Mouse (Mus musculus) lung, embryonic 15.5 days (tissue): ENCODE data around the gene Ghr. TPM values are rescaled to one million over a fixed set of nuclear protein-coding genes. Genes with fewer than 3 reads are reported as not detected.

Experiments
- ATAC-seq: fragments of 200-750 bp; cut with Nextera tagmentation; 2 replicates; pipeline ENCODE4 v1.8.0; 2017; ENCODE audit warnings: moderate number of reproducible peaks, borderline replicate concordance; ENCODE audit not compliant: low FRiP score, low TSS enrichment; ENCODE audit errors: extremely low read depth
- H3K27ac ChIP-seq: fragments of 300-500 bp; sonication (generic); 2 replicates; pipeline ENCODE4 v1.5.1; 2015; ENCODE audit warnings: moderate library complexity, mild to moderate bottlenecking, inconsistent platforms
- H3K27me3 ChIP-seq: fragments of 300-500 bp; sonication (generic); 2 replicates; pipeline ENCODE4 v1.6.1; 2015; ENCODE audit warnings: inconsistent platforms
- H3K36me3 ChIP-seq: fragments of 300-500 bp; sonication (generic); 2 replicates; pipeline ENCODE4 v1.6.1; 2015; ENCODE audit warnings: inconsistent platforms
- H3K4me1 ChIP-seq: fragments of 300-500 bp; sonication (generic); 2 replicates; pipeline ENCODE4 v1.6.1; 2015; ENCODE audit warnings: inconsistent platforms
- H3K4me2 ChIP-seq: fragments of 300-500 bp; sonication (generic); 2 replicates; pipeline ENCODE4 v1.6.1; 2015; ENCODE audit warnings: inconsistent platforms, mild to moderate bottlenecking, moderate library complexity
- H3K4me3 ChIP-seq: fragments of 300-500 bp; sonication (generic); 2 replicates; pipeline ENCODE4 v1.5.1; 2015; ENCODE audit warnings: mild to moderate bottlenecking, inconsistent platforms
- H3K9ac ChIP-seq: fragments of 300-500 bp; sonication (generic); 2 replicates; pipeline ENCODE4 v1.6.1; 2015; ENCODE audit warnings: inconsistent platforms
- H3K9me3 ChIP-seq: fragments of 300-500 bp; sonication (generic); 2 replicates; pipeline ENCODE4 v1.6.1; 2016; ENCODE audit warnings: inconsistent platforms
- WGBS: fragments of 180-500 bp; shearing (Covaris S2); methylation state at CpG from one replicate; pipeline ENCODE4 v1.1.7; 2015; 5-methylcytosine and 5-hydroxymethylcytosine counted together
- polyA plus RNA-seq: library from polyadenylated mRNA; unstranded; fragments of >200 nt; fragmentation: Nextera tagmentation; extraction: Ambion mirVana; gene quantifications from 2 replicates; pipeline ENCODE4 v1.2.1, GENCODE M21; 2015

Ghr gene
- polyA plus RNA-seq, 1 experiment from 2014 or later: 100 TPM

- Histone ChIP-seq H3K27ac (peak overlapping the region; percentile 98), H3K9me3 (no peaks in the 10 kb centered on the region), H3K36me3 (no peaks in the 10 kb centered on the region), H3K27me3 (no peaks in the 10 kb centered on the region), H3K4me3 (peak overlapping the region; percentile 61), H3K9ac (peak overlapping the region; percentile 73), H3K4me2 (peak overlapping the region; percentile 60), H3K4me1 (peaks cover 24% of the 10 kb centered on the region)
- 12% methylated on average over 3 of the region's 3 CpGs for WGBS
- no peak for ATAC-seq
Measured at GRCm38 (mm10) chr15:3581337-3581736, 2.0 kb downstream of the Ghr start.

GRCm38 (mm10) chr15:3580216-3580615 is 3.1 kb downstream of the Ghr start:
- H3K4me3 ChIP-seq: peak overlapping the region; percentile 37
- 20% methylated on average over 2 of the region's 2 CpGs for WGBS
- H3K36me3 ChIP-seq: no peaks in the 10 kb centered on the region
- no peak overlapping the region for H3K9ac ChIP-seq
- H3K27ac ChIP-seq: peak overlapping the region; percentile 53
- peak; percentile 89 for ATAC-seq
- H3K9me3 ChIP-seq: no peaks in the 10 kb centered on the region
- H3K4me2 ChIP-seq: peak overlapping the region; percentile 51
- H3K27me3 ChIP-seq: no peaks in the 10 kb centered on the region
- H3K4me1 ChIP-seq: peaks cover 24% of the 10 kb centered on the region

- no peak overlapping the region for H3K4me2 ChIP-seq
- WGBS: 65% methylated on average over 5 of the region's 5 CpGs
- ATAC-seq: no peak
- no peaks in the 10 kb centered on the region for H3K9me3 ChIP-seq
- peaks cover 19% of the 10 kb centered on the region for H3K4me1 ChIP-seq
- H3K4me3 ChIP-seq: no peak overlapping the region
- H3K27ac ChIP-seq: no peak overlapping the region
- H3K9ac ChIP-seq: no peak overlapping the region
- no peaks in the 10 kb centered on the region for H3K36me3 ChIP-seq
- H3K27me3 ChIP-seq: no peaks in the 10 kb centered on the region
Measured at GRCm38 (mm10) chr15:3578286-3578980, 4.9 kb downstream of the Ghr start.

- Histone ChIP-seq H3K4me1 (peaks cover 23% of the 10 kb centered on the region), H3K9me3 (no peaks in the 10 kb centered on the region), H3K4me3 (no peak overlapping the region), H3K36me3 (no peaks in the 10 kb centered on the region), H3K27me3 (no peaks in the 10 kb centered on the region), H3K4me2 (no peak overlapping the region), H3K27ac (0 out of 2 replicates have a peak overlapping the region, but pooled peaks have one; percentile 3), H3K9ac (no peak overlapping the region)
- 76% methylated on average over 2 of the region's 2 CpGs for WGBS
- ATAC-seq: no peak
Measured at GRCm38 (mm10) chr15:3569178-3569903, 14.0 kb downstream of the Ghr start.

GRCm38 (mm10) chr15:3564570-3564969 is 18.7 kb downstream of the Ghr start:
- no peak overlapping the region; the same call in 1 of the 2 replicates for H3K27ac ChIP-seq
- no peak overlapping the region for H3K9ac ChIP-seq
- ATAC-seq: peak; percentile 31; the same call in 1 of the 2 replicates
- no peaks in the 10 kb centered on the region for H3K27me3 ChIP-seq
- WGBS: 30% methylated on average over 4 of the region's 4 CpGs
- H3K4me3 ChIP-seq: no peak overlapping the region
- peaks cover 29% of the 10 kb centered on the region for H3K4me1 ChIP-seq
- H3K36me3 ChIP-seq: no peaks in the 10 kb centered on the region
- H3K4me2 ChIP-seq: no peak overlapping the region
- no peaks in the 10 kb centered on the region for H3K9me3 ChIP-seq

GRCm38 (mm10) chr15:3563929-3564516 is 19.3 kb downstream of the Ghr start:
- Histone ChIP-seq H3K9ac (no peak overlapping the region), H3K27ac (no peak overlapping the region), H3K9me3 (no peaks in the 10 kb centered on the region), H3K4me2 (no peak overlapping the region), H3K4me1 (peaks cover 27% of the 10 kb centered on the region), H3K4me3 (no peak overlapping the region), H3K36me3 (no peaks in the 10 kb centered on the region), H3K27me3 (no peaks in the 10 kb centered on the region)
- ATAC-seq: peak; percentile 80; the same call in 1 of the 2 replicates
- WGBS: 42% methylated on average over 7 of the region's 7 CpGs

- no peak overlapping the region for H3K9ac ChIP-seq
- H3K4me1 ChIP-seq: peaks cover 24% of the 10 kb centered on the region
- ATAC-seq: no peak
- H3K27me3 ChIP-seq: no peaks in the 10 kb centered on the region
- WGBS: 88% methylated on average over 1 of the region's 1 CpGs
- no peaks in the 10 kb centered on the region for H3K9me3 ChIP-seq
- H3K4me2 ChIP-seq: no peak overlapping the region
- H3K4me3 ChIP-seq: no peak overlapping the region
- no peak overlapping the region for H3K27ac ChIP-seq
- no peaks in the 10 kb centered on the region for H3K36me3 ChIP-seq
Measured at GRCm38 (mm10) chr15:3563473-3563872, 19.8 kb downstream of the Ghr start.

- Histone ChIP-seq H3K27ac (no peak overlapping the region), H3K4me3 (no peak overlapping the region), H3K36me3 (peaks cover 3% of the 10 kb centered on the region; the same call in 1 of the 2 replicates), H3K27me3 (no peaks in the 10 kb centered on the region), H3K4me1 (peaks cover 1% of the 10 kb centered on the region; the same call in 1 of the 2 replicates), H3K4me2 (no peak overlapping the region), H3K9ac (no peak overlapping the region), H3K9me3 (no peaks in the 10 kb centered on the region)
- no peak for ATAC-seq
- WGBS: 86% methylated on average over 3 of the region's 3 CpGs
Measured at GRCm38 (mm10) chr15:3558524-3558923, 24.8 kb downstream of the Ghr start.

- H3K27ac ChIP-seq: no peak overlapping the region
- H3K4me2 ChIP-seq: no peak overlapping the region
- no peaks in the 10 kb centered on the region for H3K9me3 ChIP-seq
- no peaks in the 10 kb centered on the region for H3K27me3 ChIP-seq
- H3K36me3 ChIP-seq: peaks cover 7% of the 10 kb centered on the region
- H3K9ac ChIP-seq: no peak overlapping the region
- no peak for ATAC-seq
- H3K4me3 ChIP-seq: no peak overlapping the region
- 84% methylated on average over 2 of the region's 2 CpGs for WGBS
- no peaks in the 10 kb centered on the region for H3K4me1 ChIP-seq
Measured at GRCm38 (mm10) chr15:3544289-3544688, 39.0 kb downstream of the Ghr start.

- WGBS: 74% methylated on average over 3 of the region's 3 CpGs
- no peak overlapping the region for H3K4me3 ChIP-seq
- no peaks in the 10 kb centered on the region for H3K36me3 ChIP-seq
Measured at GRCm38 (mm10) chr15:3536309-3536900, 46.9 kb downstream of the Ghr start.

GRCm38 (mm10) chr15:3514027-3514426 is 69.3 kb downstream of the Ghr start:
- 88% methylated on average over 1 of the region's 1 CpGs for WGBS
- Histone ChIP-seq H3K4me1 (peaks cover 36% of the 10 kb centered on the region), H3K27me3 (no peaks in the 10 kb centered on the region)

More at GRCm38 (mm10) chr15:3536309-3536900, 46.9 kb downstream of the Ghr start:
- Histone ChIP-seq H3K4me1 (0 out of 2 replicates have a peak, but pooled peaks cover 4% of the 10 kb centered on the region), H3K4me2 (no peak overlapping the region), H3K27me3 (no peaks in the 10 kb centered on the region), H3K9me3 (no peaks in the 10 kb centered on the region), H3K9ac (no peak overlapping the region), H3K27ac (no peak overlapping the region)
- no peak for ATAC-seq

More at GRCm38 (mm10) chr15:3514027-3514426, 69.3 kb downstream of the Ghr start:
- H3K9me3 ChIP-seq: no peaks in the 10 kb centered on the region
- ATAC-seq: no peak
- H3K36me3 ChIP-seq: no peaks in the 10 kb centered on the region
- H3K4me3 ChIP-seq: no peak overlapping the region
- H3K4me2 ChIP-seq: no peak overlapping the region
- H3K9ac ChIP-seq: no peak overlapping the region
- no peak overlapping the region for H3K27ac ChIP-seq
